ENCODE assay signal across 17 mouse cellular contexts in genomic region chr11:76334966-76335365, GRCm38 (mm10).
DNase-seq lines count a peak whose midpoint lies in the region; ATAC-seq and TF ChIP-seq lines count a peak whose summit lies in the region.
"Had no signal": no experiment of that assay in that cellular context is flagged by ENCODE, and none has a peak within 500 bp of the region (broad histone marks: within the 10 kb centered on the region; RNA-seq: fewer than 3 reads in every experiment).

No protein-coding gene starts in this region.

- H3K9me3 ChIP-seq in embryonic facial prominence, embryonic 13.5 days = no peaks in the 10 kb centered on the region
- H3K9me3 ChIP-seq in embryonic facial prominence, embryonic 10.5 days = no peaks in the 10 kb centered on the region
- no peaks in the 10 kb centered on the region for H3K9me3 ChIP-seq in midbrain, embryonic 15.5 days
- no peaks in the 10 kb centered on the region for H3K9me3 ChIP-seq in midbrain, postnatal 0 days (ENCODE audit: low read length)
- no peaks in the 10 kb centered on the region for H3K9me3 ChIP-seq in hindbrain, embryonic 15.5 days
- H3K9me3 ChIP-seq: G1E; heart, embryonic 12.5 days; intestine, embryonic 15.5 days; stomach, embryonic 15.5 days had no signal

- H3K4me1 ChIP-seq in embryonic facial prominence, embryonic 13.5 days = peaks cover 72% of the 10 kb centered on the region
- H3K4me1 ChIP-seq in embryonic facial prominence, embryonic 10.5 days = peaks cover 50% of the 10 kb centered on the region
- peaks cover 2% of the 10 kb centered on the region; the same call in 1 of the 2 replicates for H3K4me1 ChIP-seq in midbrain, embryonic 15.5 days
- no peaks in the 10 kb centered on the region for H3K4me1 ChIP-seq in midbrain, postnatal 0 days (ENCODE audit: insufficient read depth, low read length)
- H3K4me1 ChIP-seq in hindbrain, embryonic 15.5 days (replicated peaks) = peaks cover 20% of the 10 kb centered on the region

- no peak overlapping the region for H3K9ac ChIP-seq in embryonic facial prominence, embryonic 13.5 days
- H3K9ac ChIP-seq in midbrain, embryonic 15.5 days = no peak overlapping the region
- no peak overlapping the region for H3K9ac ChIP-seq in midbrain, postnatal 0 days (replicated peaks; ENCODE audit: low read length, poor library complexity, severe bottlenecking)
- no peak overlapping the region for H3K9ac ChIP-seq in hindbrain, embryonic 15.5 days
- H3K9ac ChIP-seq: heart, embryonic 12.5 days; intestine, embryonic 15.5 days; liver, embryonic 14.5 days; stomach, embryonic 15.5 days had no signal

- WGBS in embryonic facial prominence, embryonic 13.5 days = 80% methylated on average over 10 of the region's 10 CpGs
- 79% methylated on average over 10 of the region's 10 CpGs for WGBS in embryonic facial prominence, embryonic 10.5 days
- 41% methylated on average over 10 of the region's 10 CpGs for WGBS in midbrain, embryonic 15.5 days
- 48% methylated on average over 10 of the region's 10 CpGs for WGBS in midbrain, postnatal 0 days
- WGBS in hindbrain, embryonic 15.5 days = 21% methylated on average over 10 of the region's 10 CpGs

- no peak overlapping the region for H3K4me2 ChIP-seq in embryonic facial prominence, embryonic 13.5 days
- H3K4me2 ChIP-seq in midbrain, embryonic 15.5 days = no peak overlapping the region
- H3K4me2 ChIP-seq in midbrain, postnatal 0 days (ENCODE audit: low read depth, low read length, poor library complexity, severe bottlenecking) = no peak overlapping the region
- H3K4me2 ChIP-seq in hindbrain, embryonic 15.5 days = peak overlapping the region; percentile 4; the same call in 1 of the 2 replicates
- H3K4me2 ChIP-seq: heart, embryonic 12.5 days; intestine, embryonic 15.5 days; stomach, embryonic 15.5 days had no signal

- no peak for ATAC-seq in embryonic facial prominence, embryonic 13.5 days (ENCODE audit: insufficient number of reproducible peaks, insufficient read depth, low FRiP score, low TSS enrichment, low read depth)
- ATAC-seq in midbrain, embryonic 15.5 days (replicated peaks) = no peak
- ATAC-seq in midbrain, postnatal 0 days (ENCODE audit: low FRiP score) = no peak
- ATAC-seq in hindbrain, embryonic 15.5 days (ENCODE audit: low FRiP score, low read depth) = no peak
- ATAC-seq: CD4-positive, CD25-positive, alpha-beta regulatory T cell, adult 4 months; intestine, embryonic 15.5 days had no signal

- H3K27ac ChIP-seq in embryonic facial prominence, embryonic 13.5 days = 0 out of 2 replicates have a peak overlapping the region, but pooled peaks have one; percentile 28
- H3K27ac ChIP-seq in embryonic facial prominence, embryonic 10.5 days (replicated peaks) = no peak overlapping the region
- peak overlapping the region; percentile 22; the same call in 1 of the 2 replicates for H3K27ac ChIP-seq in midbrain, embryonic 15.5 days
- no peak overlapping the region for H3K27ac ChIP-seq in midbrain, postnatal 0 days (ENCODE audit: low read depth, low read length)
- H3K27ac ChIP-seq in hindbrain, embryonic 15.5 days (replicated peaks) = peak overlapping the region; percentile 9; the same call in 1 of the 2 replicates
- H3K27ac ChIP-seq: intestine, embryonic 15.5 days; liver, embryonic 14.5 days; stomach, embryonic 15.5 days had no signal

- no peak overlapping the region for H3K4me3 ChIP-seq in embryonic facial prominence, embryonic 13.5 days
- H3K4me3 ChIP-seq in embryonic facial prominence, embryonic 10.5 days = no peak overlapping the region
- H3K4me3 ChIP-seq in midbrain, embryonic 15.5 days = no peak overlapping the region
- H3K4me3 ChIP-seq in midbrain, postnatal 0 days (ENCODE audit: low read depth, low read length) = no peak overlapping the region
- H3K4me3 ChIP-seq in hindbrain, embryonic 15.5 days = no peak overlapping the region
- H3K4me3 ChIP-seq: heart, embryonic 12.5 days; intestine, embryonic 15.5 days; stomach, embryonic 15.5 days had no signal

- no peak for TF ChIP-seq CTCF in midbrain, postnatal 0 days (IDR thresholded peaks at IDR 0.05)

- H3K27me3 ChIP-seq in embryonic facial prominence, embryonic 13.5 days = no peaks in the 10 kb centered on the region
- no peaks in the 10 kb centered on the region for H3K27me3 ChIP-seq in embryonic facial prominence, embryonic 10.5 days (replicated peaks; ENCODE audit: low read depth, poor library complexity, severe bottlenecking)
- H3K27me3 ChIP-seq in midbrain, embryonic 15.5 days (replicated peaks) = no peaks in the 10 kb centered on the region
- no peaks in the 10 kb centered on the region for H3K27me3 ChIP-seq in midbrain, postnatal 0 days (ENCODE audit: insufficient read depth, low read length)
- no peaks in the 10 kb centered on the region for H3K27me3 ChIP-seq in hindbrain, embryonic 15.5 days
- H3K27me3 ChIP-seq: heart, embryonic 12.5 days; intestine, embryonic 15.5 days; stomach, embryonic 15.5 days had no signal

- H3K36me3 ChIP-seq in embryonic facial prominence, embryonic 13.5 days = no peaks in the 10 kb centered on the region
- no peaks in the 10 kb centered on the region; the same call in 1 of the 2 replicates for H3K36me3 ChIP-seq in embryonic facial prominence, embryonic 10.5 days (replicated peaks)
- H3K36me3 ChIP-seq in midbrain, embryonic 15.5 days (replicated peaks) = no peaks in the 10 kb centered on the region
- H3K36me3 ChIP-seq in midbrain, postnatal 0 days (ENCODE audit: insufficient read depth, low read length) = no peaks in the 10 kb centered on the region
- no peaks in the 10 kb centered on the region for H3K36me3 ChIP-seq in hindbrain, embryonic 15.5 days
- H3K36me3 ChIP-seq: G1E; heart, embryonic 12.5 days; intestine, embryonic 15.5 days; stomach, embryonic 15.5 days had no signal

- DNase-seq in embryonic facial prominence, embryonic 10.5 days (ENCODE audit: low spot score) = no peak
- DNase-seq in midbrain, postnatal 0 days (ENCODE audit: low spot score) = no peak
- peak; percentile 75 for DNase-seq in retina, postnatal 1 day
- no peak for DNase-seq in urinary bladder, postnatal 10 days (ENCODE audit: low spot score)
- no peak for DNase-seq in heart, adult 11 months
- DNase-seq: cerebellum, postnatal 10 days; lung, postnatal 10 days; right cerebral cortex, postnatal 14 days had no signal

Comparison
In these comparisons a context has a peak if more than half of its experiments do, and no peak if none do; other contexts are left out.
1. H3K27ac ChIP-seq: peak in embryonic facial prominence, embryonic 13.5 days (single experiment), midbrain, embryonic 15.5 days (single experiment) and hindbrain, embryonic 15.5 days (single experiment); none in embryonic facial prominence, embryonic 10.5 days (single experiment) and midbrain, postnatal 0 days (single experiment).